Mouse (Mus musculus): ENCODE results near the gene Kri1.

DNA sequence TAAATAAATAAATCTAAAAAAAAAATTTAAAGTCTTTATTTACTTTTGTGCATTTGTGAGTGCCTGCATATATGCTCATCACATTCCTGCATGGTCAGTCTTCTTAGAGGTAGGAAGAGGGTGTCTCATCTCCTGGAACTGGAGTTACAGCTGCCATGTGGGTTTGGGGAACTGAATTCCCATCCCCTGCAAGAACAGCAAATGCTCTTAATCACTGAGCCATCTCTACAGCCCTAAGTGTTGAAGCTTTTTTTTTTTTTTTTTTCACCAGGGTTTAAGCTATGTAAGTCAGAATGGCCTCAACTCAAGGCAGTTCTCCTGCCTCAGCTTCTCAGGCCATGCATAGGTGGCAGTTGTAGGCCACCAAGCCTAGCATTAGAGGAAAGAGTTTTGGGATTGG is 47.0 kb upstream of the Kri1 start:
- no peak for TF ChIP-seq CTCF (IDR thresholded peaks at IDR 0.05; ENCODE audit: insufficient read depth, low read depth, low read length)
- no peak for TF ChIP-seq POLR2A (IDR thresholded peaks at IDR 0.05; ENCODE audit: insufficient read depth, low read depth, low read length)

All from olfactory bulb, adult 2 months (tissue).